Mouse (Mus musculus) gastrocnemius, postnatal 25 days (tissue): Measurements from ENCODE around the gene Hmcn2. TPM values are rescaled to one million over a fixed set of nuclear protein-coding genes. Genes with fewer than 3 reads are reported as not detected.

Source experiments
- DNase-seq: peaks from one replicate; pipeline ENCODE4 v3.0.0; 2022
- long read RNA-seq, 2 experiments: library from polyadenylated mRNA; stranded (forward); transcript quantifications; one replicate each; pipeline ENCODE4 v2.0.0; 2021
- total RNA-seq, 2 experiments: library from RNA; stranded (reverse); gene quantifications; 1 replicate in 1 of 2; 2 replicates in 1 of 2; pipeline ENCODE4 v1.2.3; 2021

Gene Hmcn2
- total RNA-seq: 10 to 100 TPM; 33.0 to 38.1 TPM
- long read RNA-seq, experiment 1, partial matches to known transcripts: 11 of 11 reads
- long read RNA-seq, experiment 1, other reads (novel, unspliced or antisense): 0 of 11 reads
- long read RNA-seq, experiment 2, partial matches to known transcripts: 11 of 12 reads
- long read RNA-seq, experiment 2, other reads (novel, unspliced or antisense): 1 of 12 reads

- peak; percentile 65 for DNase-seq
Measured at GRCm38 (mm10) chr2:31314007-31314465, at the start of gene Hmcn2. Hmcn2 (plus strand) TSS chr2:31314415.

GRCm38 (mm10) chr2:31267447-31267846 lies 46.8 kb upstream of the Hmcn2 start:
- DNase-seq: no peak

GRCm38 (mm10) chr2:31268631-31269030 lies 45.6 kb upstream of the Hmcn2 start:
- DNase-seq: no peak

- no peak for DNase-seq
Measured at GRCm38 (mm10) chr2:31269188-31269587, 45.0 kb upstream of the Hmcn2 start.

- no peak for DNase-seq
Measured at GRCm38 (mm10) chr2:31269847-31270246, 44.4 kb upstream of the Hmcn2 start.

- DNase-seq: no peak
Measured at GRCm38 (mm10) chr2:31270470-31270869, 43.7 kb upstream of the Hmcn2 start.

- DNase-seq: no peak
Measured at GRCm38 (mm10) chr2:31271071-31271470, 43.1 kb upstream of the Hmcn2 start.

- DNase-seq: no peak
Measured at GRCm38 (mm10) chr2:31274993-31275392, 39.2 kb upstream of the Hmcn2 start.

GRCm38 (mm10) chr2:31277810-31278209 lies 36.4 kb upstream of the Hmcn2 start:
- DNase-seq: no peak

- DNase-seq: no peak
Measured at GRCm38 (mm10) chr2:31278483-31278882, 35.7 kb upstream of the Hmcn2 start.

- no peak for DNase-seq
Measured at GRCm38 (mm10) chr2:31281138-31281537, 33.1 kb upstream of the Hmcn2 start.

- DNase-seq: no peak
Measured at GRCm38 (mm10) chr2:31282266-31282665, 31.9 kb upstream of the Hmcn2 start.

- DNase-seq: no peak
Measured at GRCm38 (mm10) chr2:31282880-31283279, 31.3 kb upstream of the Hmcn2 start.

- DNase-seq: no peak
Measured at GRCm38 (mm10) chr2:31284531-31284930, 29.7 kb upstream of the Hmcn2 start.

GRCm38 (mm10) chr2:31291421-31291820 lies 22.8 kb upstream of the Hmcn2 start:
- no peak for DNase-seq

GRCm38 (mm10) chr2:31294985-31295384 lies 19.2 kb upstream of the Hmcn2 start:
- DNase-seq: peak; percentile 38

- DNase-seq: no peak
Measured at GRCm38 (mm10) chr2:31296395-31296794, 17.8 kb upstream of the Hmcn2 start.

GRCm38 (mm10) chr2:31297602-31298268 lies 16.5 kb upstream of the Hmcn2 start:
- peak; percentile 52 for DNase-seq

- DNase-seq: no peak
Measured at GRCm38 (mm10) chr2:31298814-31299213, 15.4 kb upstream of the Hmcn2 start.

- DNase-seq: no peak
Measured at GRCm38 (mm10) chr2:31299266-31299665, 14.9 kb upstream of the Hmcn2 start.

GRCm38 (mm10) chr2:31299996-31300395 lies 14.2 kb upstream of the Hmcn2 start:
- peak; percentile 52 for DNase-seq

GRCm38 (mm10) chr2:31303177-31303576 lies 11.0 kb upstream of the Hmcn2 start:
- DNase-seq: no peak

GRCm38 (mm10) chr2:31304191-31304590 lies 10.0 kb upstream of the Hmcn2 start:
- DNase-seq: peak; percentile 58
